In genomic region chr5:87424041-87424440, GRCm38 (mm10) we compare ENCODE assay signal across 19 mouse cellular contexts. TPM values are rescaled to one million over a fixed set of nuclear protein-coding genes. Genes with fewer than 3 reads are reported as not detected.
"Had no signal": no experiment of that assay in that cellular context is flagged by ENCODE, and none has a peak within 500 bp of the region (broad histone marks: within the 10 kb centered on the region; RNA-seq: fewer than 3 reads in every experiment).

Gene Ugt2b38, minus strand, starts transcription at chr5:87424203.

RNA-seq across cellular contexts. Expression of gene Ugt2b38, which starts in this region (rescaled TPM):
- polyA plus RNA-seq: cerebellum, adult 2 months; cortical plate, adult 2 months; embryonic facial prominence, embryonic 10.5 days; embryonic facial prominence, embryonic 11.5 days; embryonic facial prominence, embryonic 12.5 days; embryonic facial prominence, embryonic 13.5 days; embryonic facial prominence, embryonic 14.5 days; embryonic facial prominence, embryonic 15.5 days; erythroblast, embryonic 14.5 days; forebrain, embryonic 10.5 days; forebrain, embryonic 11.5 days; forebrain, embryonic 12.5 days; forebrain, embryonic 13.5 days; forebrain, embryonic 14.5 days; forebrain, embryonic 15.5 days; forebrain, embryonic 16.5 days; forebrain, postnatal 0 days; frontal cortex, adult 2 months; gonadal fat pad, adult 2 months had no signal
